Mouse (Mus musculus) heart, adult 2 months (tissue): ENCODE data around the gene Asic2.

Experiments
- CTCF ChIP-seq: fragments of 200-600 bp; IDR thresholded peaks from 2 replicates; pipeline ENCODE4 v1.8.1; 2022; ENCODE audit warnings: antibody characterized with exemption, mild to moderate bottlenecking, moderate library complexity
- EP300 ChIP-seq: fragments of 200-500 bp; IDR thresholded peaks from 2 replicates; pipeline ENCODE4 v1.6.1; 2011; ENCODE audit warnings: low read depth, low read length, control low read depth; ENCODE audit not compliant: insufficient read depth
- POLR2A ChIP-seq: fragments of 200-500 bp; IDR thresholded peaks from 2 replicates; pipeline ENCODE4 v1.6.1; 2011; ENCODE audit warnings: mild to moderate bottlenecking, low read depth, low read length, control low read depth; ENCODE audit not compliant: insufficient read depth

- TF ChIP-seq CTCF = no peak
- no peak for TF ChIP-seq POLR2A
- no peak for TF ChIP-seq EP300
These were observed 575.4 kb downstream of the Asic2 start for GRCm38 (mm10) chr11:81392855-81393254.
